Mouse (Mus musculus): Measurements from ENCODE around the gene Dusp13.

- no peak for TF ChIP-seq CTCF (IDR thresholded peaks at IDR 0.05; ENCODE audit: low read depth)
- TF ChIP-seq EP300 (IDR thresholded peaks at IDR 0.05; ENCODE audit: low read depth), result no peak
Observed at GRCm38 (mm10) chr14:21776201-21776600, 25.2 kb upstream of the Dusp13 start.

All from liver, postnatal 0 days (tissue).